Mouse (Mus musculus) spleen, adult 18-20 months (tissue): ENCODE measurements at regions not wholly inside any gene's neighbourhood (a gene's known extent, or its start where the extent isn't known, plus 50 kb on each side); places are given as distances from the start of the nearest gene placed in this dataset.

Source experiments
- DNase-seq, 2 experiments: peaks; one replicate each; pipeline ENCODE4 v3.0.0; 2022; ENCODE audit warnings: mixed read lengths in 2 of 2

DNA sequence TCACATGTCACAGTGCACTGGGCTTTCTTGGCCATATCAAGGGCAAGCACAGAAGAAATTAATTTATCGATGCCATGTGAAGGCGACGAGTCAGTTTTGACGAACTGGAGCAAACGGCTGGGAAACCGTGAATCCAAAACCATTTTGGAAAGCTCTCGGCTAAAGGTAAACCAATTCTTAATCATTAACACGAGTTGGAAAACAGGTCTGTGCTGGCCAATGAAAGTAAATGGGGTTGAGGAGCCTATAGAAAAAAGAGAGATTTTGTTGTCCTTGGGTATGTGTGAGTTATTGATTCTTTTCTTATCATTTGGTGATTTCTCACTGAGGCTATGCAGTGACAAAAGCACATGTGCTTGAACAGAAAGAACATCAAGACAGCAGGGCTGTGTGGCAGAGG lies 397.1 kb downstream of the H2al1j start:
- DNase-seq: no peak

DNA sequence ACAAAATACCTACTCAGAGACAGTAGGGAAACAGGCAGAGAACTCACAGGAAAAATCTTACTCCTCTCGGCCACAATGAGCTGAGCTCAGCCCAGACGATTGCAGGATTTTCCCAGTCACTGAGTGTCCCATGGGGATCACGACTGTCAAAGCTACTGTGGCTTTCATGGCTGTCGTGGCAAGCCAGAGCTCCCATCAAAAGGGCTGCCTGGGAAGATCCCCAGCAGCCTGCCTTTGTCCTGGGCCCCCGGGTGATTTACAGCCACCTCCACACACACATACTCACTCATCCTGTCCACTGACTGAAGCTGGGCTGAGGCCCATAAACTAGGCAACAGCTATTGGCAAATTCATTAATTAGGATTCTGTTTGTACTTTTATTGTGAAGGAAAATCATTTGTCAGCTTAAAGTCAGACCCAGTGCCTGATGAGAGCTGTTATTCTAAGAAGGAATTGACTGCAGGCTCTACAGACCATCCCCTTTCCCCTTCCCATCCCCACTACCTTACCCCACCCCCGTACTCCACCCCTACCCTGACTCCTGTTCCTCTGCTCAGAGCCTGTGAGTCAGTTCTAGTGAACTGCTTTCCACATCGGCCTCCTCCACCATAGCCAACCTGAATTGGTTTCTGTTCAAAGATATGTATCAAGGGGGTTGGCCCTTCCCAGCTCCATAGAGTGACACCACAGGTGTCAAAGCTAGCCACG lies 399.1 kb downstream of the H2al1j start:
- DNase-seq: no peak

DNA sequence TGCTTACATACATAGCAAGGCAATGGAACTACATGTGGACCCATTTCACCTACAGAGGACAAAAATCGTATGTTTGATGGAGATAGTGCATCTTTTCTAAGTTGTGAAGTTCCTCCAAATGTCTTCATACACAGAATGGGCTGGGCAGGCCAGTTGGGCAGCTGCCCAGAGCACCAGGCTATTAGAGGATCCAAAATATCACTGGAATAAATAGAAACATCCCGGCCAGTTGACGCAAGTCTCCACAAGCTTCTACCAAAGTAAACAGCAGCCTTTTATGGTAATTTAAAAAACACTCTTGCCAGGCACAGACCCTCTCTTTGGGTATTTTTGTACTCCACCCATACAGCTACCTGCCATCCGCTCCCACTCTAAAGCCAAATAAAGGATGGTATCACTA lies 400.9 kb downstream of the H2al1j start:
- no peak for DNase-seq

DNA sequence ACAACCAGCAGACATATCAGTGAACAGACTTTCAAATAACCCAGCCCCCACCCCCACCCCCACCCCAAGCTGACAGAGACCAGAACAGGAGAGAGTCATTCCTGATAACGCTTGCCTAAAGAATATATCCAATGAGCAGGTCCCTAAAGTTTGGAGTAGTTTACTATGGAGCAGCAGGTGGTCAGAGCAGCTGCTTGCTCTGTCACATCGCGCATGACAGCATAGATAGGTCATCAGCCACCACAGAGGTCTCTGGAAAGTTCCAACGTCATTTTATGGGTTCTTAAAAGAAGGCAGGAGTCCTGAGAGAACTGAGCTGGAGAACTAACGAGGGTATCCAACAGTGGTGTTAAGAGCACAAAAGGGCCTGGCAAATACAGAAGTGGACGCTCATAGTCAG lies 402.4 kb downstream of the H2al1j start:
- no peak for DNase-seq

DNA sequence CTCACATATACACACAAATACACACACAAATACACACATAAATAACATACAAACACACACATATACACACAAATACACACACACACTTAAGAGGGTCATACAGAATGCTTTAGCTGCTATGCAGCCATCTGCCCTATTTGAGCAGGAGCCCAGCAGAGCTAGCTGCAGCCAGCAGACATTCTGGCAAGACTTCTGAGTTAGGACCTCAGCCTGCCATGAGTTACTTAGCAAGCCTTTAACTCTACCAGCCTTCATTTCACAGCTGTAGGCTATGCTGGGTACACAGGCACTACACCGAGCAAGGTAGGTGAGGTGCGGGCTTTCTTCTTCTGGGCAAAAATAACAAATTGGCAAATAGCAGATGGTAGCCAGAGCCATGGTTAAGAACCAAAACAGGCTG lies 404.7 kb downstream of the H2al1j start:
- no peak for DNase-seq

DNA sequence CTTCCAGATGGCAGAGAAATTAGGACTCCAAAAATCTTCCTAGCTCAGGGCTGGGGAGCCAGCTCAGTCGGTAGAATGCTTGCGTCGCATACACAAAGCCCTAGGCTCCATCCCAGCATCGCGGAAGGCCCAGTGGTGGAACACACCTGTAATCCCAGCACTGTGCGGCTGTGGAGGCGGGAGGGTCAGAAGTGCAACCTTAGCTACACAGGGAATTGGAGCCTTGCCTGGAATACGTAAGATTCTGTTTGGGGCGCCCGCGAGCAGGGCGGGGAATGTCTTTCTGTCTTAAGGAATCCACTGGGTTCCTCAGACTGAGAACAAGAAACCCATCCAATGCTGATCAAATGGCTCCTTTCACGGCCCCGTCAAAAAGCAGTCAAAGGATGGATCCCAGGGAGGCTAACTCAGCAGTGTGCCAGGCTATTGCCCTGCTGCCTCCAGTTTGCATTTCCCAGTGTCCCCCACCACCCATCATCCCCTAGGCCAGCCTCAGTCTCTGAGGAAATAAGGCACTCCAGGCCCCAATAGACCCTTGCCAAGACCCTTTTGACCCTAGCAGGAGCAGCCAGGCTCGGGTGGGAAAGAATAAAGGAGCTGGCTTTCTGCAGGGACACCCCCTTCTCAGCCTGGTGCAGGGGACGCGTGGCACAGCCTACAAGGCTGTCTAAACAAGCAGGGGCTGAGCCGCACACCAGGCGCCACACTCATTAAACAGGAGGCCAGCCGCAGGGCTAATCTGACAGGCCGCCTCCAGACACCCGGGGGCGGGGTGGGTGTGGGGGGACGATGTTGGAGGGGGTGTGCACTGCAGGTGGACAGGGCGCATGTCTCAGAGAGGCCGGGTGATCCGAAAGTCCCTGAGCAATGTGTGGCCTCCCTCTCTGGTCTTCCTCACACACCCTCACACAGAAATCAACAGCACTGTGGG lies 407.1 kb downstream of the H2al1j start:
- DNase-seq: no peak

DNA sequence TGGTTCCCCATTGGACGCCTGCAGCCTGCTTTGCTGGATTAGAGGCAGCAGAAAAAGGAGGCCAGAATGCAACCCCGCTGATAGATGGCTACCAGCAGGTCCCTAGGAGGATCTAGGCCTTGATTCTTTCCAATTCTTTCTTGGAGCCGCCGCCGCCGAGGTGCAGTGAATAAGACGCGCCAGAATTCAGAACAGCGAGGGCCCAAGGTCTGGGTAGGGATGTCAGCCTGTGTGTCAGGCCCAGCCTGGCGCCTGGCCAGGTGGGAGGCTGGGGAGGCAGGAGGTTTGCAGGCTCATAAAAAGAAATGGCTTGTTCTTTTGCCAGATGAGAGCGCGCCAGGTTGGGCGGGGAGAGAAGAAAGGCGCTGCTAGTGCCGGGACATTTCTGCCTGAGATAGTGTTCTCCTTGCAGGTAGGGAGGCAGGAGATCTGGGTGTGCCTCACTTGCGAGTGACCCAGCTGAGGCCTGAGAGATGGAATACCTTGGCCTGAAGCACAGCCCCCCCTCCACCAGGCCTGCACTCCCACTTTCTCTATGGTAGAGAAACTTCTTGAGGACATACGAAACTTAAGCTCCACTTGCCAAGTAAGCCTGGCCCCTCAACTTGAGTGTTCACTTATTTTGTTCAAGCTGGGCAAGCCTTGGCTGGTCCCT lies 408.0 kb downstream of the H2al1j start:
- no peak for DNase-seq

DNA sequence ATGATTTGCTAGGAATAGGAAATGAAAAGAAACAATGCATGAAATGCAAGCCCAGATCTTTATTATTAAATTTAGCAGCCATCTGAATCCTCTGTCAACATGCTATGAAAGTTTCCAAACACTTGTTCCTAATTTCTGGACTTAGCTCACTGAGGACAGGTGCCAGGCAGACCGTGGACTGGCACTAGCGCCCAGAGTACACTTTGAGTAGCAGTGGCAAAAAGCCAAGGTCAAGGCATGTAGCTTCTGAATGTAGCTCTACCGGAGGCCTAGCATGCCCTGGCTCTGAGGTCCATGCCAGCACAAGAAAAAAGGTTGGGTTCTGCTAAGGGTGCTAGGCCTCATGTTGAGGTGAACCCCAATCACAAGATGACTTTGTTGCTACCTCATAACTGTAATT lies 408.9 kb downstream of the H2al1j start:
- DNase-seq: no peak

DNA sequence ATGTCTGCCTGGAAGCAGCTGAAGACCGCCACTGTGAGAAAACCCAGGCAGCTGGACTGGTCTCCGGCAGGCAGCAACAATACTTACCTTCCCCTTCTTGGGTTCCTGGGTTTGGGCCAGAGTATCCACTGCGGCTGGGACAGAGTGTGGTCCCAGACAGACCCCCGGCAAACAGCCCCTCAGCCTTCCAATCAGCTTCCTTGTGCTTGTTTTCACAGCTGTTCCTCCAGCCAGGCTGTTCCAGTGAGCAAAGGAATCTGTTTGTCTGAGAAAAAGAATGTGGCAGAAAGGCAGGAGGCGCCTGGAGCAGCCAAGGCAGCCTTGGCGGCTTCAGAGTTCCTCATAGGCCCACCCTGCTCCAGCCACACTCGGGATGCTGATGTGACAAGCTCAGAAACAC lies 411.9 kb downstream of the H2al1j start:
- no peak for DNase-seq

DNA sequence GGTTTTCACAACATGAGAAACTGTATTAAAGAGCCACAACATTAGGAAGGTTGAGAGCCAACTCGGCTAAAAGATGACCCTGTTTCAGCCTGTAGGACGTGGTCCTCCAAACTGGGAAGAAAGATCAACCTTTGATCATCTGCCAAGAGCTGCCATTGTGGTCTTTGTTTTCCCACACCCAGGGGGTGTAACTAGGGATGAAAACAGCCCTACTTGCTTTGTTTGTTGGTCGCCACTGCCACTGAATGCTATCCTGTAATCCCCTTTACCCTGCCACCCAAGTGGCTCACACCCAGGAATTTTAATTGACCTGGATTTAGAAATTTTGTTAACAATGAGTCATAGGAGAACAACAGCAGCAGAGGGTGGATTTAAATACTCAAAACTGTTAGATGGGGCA lies 414.2 kb downstream of the Bcor start:
- no peak for DNase-seq

DNA sequence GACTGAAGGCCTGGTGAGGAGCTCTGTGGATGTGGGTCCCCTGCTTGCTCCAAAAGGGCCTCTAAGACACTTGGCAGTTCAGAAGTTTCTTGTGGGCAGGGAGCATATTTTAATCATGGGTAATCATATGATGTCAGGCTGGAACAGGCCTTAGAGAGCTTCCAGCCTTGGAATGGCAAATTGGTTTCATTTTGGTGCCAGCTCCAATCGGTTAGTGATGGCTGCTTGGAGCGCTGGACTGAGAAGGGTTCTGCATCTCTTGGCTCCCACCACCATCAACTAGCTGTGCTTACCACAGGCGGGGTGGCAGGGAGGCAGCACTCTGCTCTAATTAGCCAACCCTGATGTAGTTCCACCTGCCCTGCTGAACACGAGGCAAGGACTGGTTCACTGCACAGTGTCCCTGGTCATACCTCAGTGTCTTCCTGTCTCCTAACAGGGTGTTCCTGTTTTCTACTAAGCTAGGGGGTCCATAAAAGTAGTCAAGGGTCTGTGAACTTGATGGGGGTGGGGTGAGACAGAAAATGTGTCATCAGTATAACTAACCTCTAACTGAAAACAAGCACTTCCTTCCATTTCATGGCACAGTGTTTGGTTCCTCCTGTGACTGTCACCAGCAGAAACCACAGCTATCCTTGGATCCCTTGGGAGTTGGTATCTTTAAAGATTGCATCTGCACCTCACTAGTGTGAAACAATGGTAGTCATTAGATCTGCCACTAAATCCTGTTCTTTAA lies 412.6 kb downstream of the Bcor start:
- DNase-seq: peak in 1 of 2 experiments; percentile 3

DNA sequence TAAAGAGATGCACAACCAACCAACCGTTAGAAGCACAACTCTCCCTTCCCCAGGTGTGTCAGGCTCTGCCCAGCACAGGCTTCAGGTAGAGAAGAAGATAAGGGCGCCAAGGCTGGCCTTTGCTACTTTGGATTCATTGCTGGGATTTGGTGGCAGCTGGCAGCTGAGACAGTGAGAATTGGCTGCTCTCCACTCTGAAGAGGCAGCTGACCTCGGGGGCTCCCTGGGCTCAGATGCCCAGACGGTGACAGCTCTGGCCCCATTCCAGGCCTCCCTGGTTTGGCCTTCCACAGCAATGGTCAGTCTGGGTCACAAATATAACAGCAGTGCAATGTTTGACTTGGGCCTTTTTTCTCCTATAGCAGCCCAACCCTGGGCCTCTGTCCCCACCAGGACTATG lies 411.9 kb downstream of the Bcor start:
- DNase-seq: no peak

DNA sequence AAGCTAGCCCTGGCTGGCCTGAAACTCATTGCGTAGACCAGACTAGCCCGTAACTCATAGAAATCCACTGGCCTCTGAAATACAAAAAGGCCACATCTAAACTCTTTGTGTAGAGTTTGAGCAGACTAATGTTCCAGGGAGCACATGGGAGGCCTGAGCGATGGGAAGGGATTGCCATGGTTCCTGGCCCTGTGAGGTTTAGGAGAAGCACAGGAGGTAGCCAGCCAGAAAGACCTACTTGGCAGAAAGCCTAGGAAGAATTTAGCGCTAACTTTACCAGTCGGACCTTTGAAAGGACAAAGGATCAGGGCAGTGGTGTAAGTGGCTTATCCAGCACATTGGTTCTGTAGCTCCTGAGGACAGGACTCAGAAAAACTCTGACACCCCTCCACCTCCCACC lies 407.6 kb downstream of the Bcor start:
- no peak for DNase-seq

DNA sequence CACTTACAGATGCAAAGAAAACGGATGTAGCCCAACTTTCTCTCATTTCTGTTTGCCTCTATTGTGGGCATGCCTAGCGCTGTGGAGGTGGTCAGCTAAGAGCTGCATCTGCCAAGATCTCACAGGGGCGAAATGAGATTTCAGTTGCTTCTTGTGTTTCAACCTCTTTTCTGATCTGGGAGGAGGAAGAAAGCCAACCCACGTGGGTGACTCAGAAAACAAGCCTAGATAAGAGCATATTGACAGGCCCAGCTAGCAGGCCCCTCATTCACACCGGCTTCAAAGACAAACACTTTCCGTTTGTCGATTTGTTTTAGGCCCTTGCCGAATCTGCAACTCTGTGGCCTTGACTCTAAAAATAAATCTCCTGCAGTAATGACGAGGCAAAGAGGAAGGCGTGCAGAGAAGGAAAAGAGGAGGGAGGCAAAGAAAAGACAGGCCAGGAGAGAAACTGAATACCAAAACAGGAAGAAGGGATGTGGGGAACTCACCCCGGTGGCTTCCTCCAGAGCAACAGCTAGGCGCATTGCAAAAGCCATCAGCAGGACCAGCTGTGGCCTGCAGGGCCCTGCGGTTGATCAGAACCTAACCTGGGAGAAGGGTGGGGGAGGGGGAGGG lies 407.1 kb downstream of the Bcor start:
- DNase-seq: peak in 1 of 2 experiments; percentile 9

DNA sequence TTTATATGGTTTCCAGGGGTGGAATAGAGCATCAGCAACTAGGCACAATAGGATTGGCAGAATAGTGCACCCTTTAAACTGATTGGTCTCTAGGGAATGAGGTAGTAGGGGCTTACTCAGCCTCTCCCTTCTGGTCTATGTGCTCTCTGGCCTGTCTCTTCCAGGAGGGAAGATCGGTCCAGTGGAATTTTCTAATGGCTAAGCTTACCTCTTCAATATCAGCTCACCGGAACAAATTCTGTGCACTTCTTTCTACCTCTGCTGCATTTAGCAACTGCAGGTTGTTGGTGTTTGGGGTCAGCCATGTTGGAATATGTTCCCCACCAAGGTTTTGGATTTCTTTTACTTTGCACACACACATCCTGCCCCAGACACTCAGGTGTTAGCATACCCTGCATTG lies 405.1 kb downstream of the Bcor start:
- no peak for DNase-seq

DNA sequence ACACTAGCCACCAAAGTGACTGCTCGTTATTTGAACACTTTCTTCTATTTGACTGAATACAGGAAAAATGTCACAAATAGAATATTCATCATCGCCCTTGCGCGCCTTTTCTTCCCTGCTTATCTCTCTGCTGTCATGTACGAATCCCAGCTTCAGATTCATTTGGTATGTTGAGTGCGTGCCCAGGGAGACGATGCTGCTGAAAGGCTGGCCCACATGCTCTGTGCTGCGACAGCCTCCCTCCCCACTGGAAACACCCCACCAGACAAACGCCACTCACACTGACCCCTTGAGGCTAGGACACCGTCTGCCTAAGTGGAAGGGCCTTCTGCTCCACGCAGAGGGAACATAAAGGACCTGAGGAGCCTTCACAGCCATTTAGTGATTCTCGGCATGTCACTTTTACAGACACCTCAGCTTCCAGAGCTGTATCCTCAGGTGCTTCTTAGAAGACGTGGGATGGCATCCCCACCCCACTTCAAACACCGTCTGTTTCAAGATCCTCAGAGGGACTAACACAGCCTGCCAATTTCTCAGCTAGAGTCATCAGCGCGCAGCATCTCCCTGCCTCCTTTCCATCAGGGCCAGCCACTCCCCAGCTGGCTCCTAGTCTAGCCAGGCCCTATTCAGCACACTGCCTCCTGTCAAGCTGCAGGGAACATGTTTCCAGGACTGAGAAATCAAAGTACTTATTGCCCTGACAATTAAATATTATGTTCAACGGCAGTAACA lies 396.6 kb downstream of the Bcor start:
- no peak for DNase-seq

DNA sequence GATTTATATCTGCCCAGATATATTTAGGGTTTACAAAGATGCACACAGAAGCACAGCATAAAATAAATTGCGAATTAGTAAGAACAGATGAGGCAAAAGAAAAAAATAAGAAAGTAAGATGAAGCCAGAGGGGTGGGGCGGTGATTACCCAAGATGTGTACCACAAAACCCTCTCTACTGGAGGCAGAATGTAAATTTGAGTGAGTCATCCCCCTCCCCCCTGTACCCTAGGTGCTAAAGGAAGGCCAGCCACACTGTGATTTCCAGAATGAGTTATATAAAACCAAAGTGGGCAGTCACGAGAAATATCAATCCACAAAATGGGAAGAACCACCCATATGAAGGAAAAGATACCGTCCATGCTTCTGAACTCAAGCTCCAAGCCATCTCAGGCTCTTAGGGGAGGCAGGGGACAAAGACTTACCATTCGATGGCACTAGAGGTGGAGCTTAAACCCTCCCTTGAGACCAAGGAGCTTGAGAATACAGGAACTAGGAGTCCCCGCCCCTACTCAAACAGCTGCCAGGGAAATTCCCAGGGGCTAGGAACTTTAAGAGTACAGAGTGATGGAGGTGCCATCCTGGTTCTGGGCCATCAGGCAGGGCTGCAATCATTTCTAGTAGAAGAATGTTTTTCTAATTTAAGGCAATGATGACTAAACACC lies 383.8 kb downstream of the Bcor start:
- DNase-seq: no peak

DNA sequence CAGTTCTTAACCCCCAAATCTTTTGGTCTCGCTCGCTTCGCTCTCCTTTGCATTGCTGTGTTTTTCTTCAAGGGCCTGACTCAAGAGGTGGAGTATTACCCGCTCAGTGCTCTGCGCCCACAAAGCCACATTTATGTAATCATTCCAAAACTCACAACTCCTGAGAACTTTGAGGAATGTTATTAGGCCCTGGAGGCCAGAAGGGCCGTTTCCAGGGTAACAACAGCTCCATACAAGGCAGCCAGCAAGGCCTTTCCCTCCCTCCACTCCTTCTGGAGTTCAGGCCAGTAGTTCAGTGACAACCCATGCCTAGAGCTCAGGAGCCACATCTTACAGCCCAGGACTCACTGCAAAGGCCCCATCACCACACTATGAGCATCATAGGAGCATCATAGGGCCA lies 365.1 kb downstream of the Bcor start:
- DNase-seq: no peak

DNA sequence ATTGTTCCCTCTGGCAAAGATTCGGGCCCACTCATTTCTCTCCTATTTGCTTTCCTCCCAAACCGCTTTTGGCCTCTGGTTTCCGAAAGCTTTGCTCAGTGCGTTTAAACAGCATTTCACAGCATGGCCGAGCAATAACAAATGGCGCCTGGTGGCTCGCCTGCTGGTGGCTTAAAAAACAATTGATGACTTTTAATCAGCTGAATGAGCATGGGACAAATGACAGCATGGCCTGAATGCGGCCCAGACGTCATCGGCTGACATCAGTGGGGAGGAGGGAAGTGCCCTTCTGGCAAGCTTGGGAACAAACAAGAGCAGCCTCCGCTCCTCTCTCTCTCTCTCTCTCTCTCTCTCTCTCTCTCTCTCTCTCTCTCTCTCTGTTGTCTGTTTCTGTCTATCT lies 362.3 kb downstream of the Bcor start:
- no peak for DNase-seq

DNA sequence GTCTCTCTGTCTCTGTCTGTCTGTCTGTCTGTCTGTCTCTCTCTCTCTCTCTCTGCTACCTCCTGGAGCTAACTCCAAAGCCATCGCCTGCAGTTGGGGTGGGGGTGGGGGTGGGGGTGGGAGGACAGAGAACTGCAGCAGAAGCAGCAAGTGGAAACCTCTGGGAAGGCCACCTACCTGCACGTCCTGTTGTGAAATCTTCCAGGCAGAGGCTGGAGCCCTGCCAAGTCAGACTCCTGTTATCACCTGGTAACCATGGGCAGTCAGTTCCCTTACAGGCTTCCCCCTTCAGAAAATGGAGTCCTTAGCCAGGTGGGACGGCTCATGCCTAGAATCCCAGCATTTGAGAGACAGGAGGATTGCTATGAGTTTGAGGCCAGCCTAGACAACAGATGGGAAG lies 361.8 kb downstream of the Bcor start:
- no peak for DNase-seq

DNA sequence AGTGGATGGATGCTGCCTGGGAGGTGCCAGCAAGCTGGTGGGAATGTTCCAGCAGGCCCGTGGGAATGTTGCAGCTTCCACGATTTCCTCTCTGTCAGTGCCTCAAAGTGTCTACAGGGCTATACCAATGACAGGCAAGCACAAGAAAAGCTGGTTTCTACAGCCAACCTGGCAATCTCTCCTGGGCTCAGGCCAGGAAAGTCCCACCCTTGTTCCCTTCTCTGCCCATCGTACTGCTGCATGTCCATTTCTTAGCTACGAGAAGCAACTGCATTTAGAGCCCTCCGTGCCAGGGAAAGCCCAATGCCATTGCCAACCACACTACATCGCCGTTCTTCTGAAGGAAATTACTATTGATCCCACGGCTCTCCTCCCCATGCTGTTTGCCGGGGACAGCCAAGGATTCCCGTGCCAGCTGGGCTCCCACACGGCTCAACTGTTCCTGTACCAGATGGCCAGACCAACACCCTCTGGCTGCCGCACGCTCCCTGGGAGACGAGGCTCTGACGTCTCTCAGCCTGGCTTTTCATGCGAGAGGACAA lies 359.7 kb downstream of the Bcor start:
- DNase-seq: no peak
